Mouse (Mus musculus) MEL (cell line): ENCODE results near the gene Mri1. TPM values are rescaled to one million over a fixed set of nuclear protein-coding genes. Genes with fewer than 3 reads are reported as not detected.

ENCODE experiments used
- DNase-seq: peaks from one replicate; pipeline ENCODE4 v3.0.0; 2011; ENCODE audit warnings: low read depth, low spot score
- H3K27ac ChIP-seq: 2 replicates; pipeline ENCODE4 v1.5.1; 2012; ENCODE audit warnings: low read depth, mild to moderate bottlenecking, control low read depth, low read length, moderate library complexity; ENCODE audit not compliant: control insufficient read depth
- H3K27me3 ChIP-seq, 2 experiments: fragments of 150-350 bp in 1 of 2; sonication (generic) in 1 of 2; 2 replicates each; pipeline ENCODE4 v1.6.1; 2012; ENCODE audit warnings: low read length in 2 of 2, mild to moderate bottlenecking in 2 of 2, improper control_type of control experiment in 1 of 2, moderate library complexity in 1 of 2; ENCODE audit not compliant: insufficient read depth in 2 of 2, control insufficient read depth in 1 of 2
- H3K36me3 ChIP-seq, 2 experiments: 2 replicates each; pipeline ENCODE4 v1.6.1; 2012 to 2014; ENCODE audit warnings: low read length in 2 of 2, improper control_type of control experiment in 1 of 2, inconsistent platforms in 1 of 2, mild to moderate bottlenecking in 1 of 2; ENCODE audit not compliant: insufficient read depth in 2 of 2, control insufficient read depth in 1 of 2
- H3K4me1 ChIP-seq, 2 experiments: fragments of 150-350 bp in 1 of 2; sonication (generic) in 1 of 2; 2 replicates each; pipeline ENCODE4 v1.6.1; 2012; ENCODE audit warnings: low read length in 2 of 2, improper control_type of control experiment in 1 of 2, mild to moderate bottlenecking in 1 of 2; ENCODE audit not compliant: insufficient read depth in 2 of 2, control insufficient read depth in 1 of 2
- H3K4me3 ChIP-seq, 2 experiments: fragments of 150-350 bp in 1 of 2; sonication (generic) in 1 of 2; 2 replicates each; pipeline ENCODE4 v1.5.1; 2012; ENCODE audit warnings: low read depth in 2 of 2, low read length in 2 of 2, mild to moderate bottlenecking in 2 of 2, moderate library complexity in 2 of 2, control low read depth in 1 of 2, improper control_type of control experiment in 1 of 2; ENCODE audit not compliant: control insufficient read depth in 1 of 2, insufficient read depth in 1 of 2
- H3K79me2 ChIP-seq: 2 replicates; pipeline ENCODE4 v1.6.1; 2012; ENCODE audit warnings: mild to moderate bottlenecking, low read length, moderate library complexity; ENCODE audit not compliant: control insufficient read depth, poor library complexity, insufficient read depth
- H3K9ac ChIP-seq: 2 replicates; pipeline ENCODE4 v1.6.1; 2012; ENCODE audit warnings: low read depth, mild to moderate bottlenecking, control low read depth, low read length, moderate library complexity; ENCODE audit not compliant: control insufficient read depth, poor library complexity, severe bottlenecking
- H3K9me3 ChIP-seq: fragments of 150-350 bp; sonication (generic); replicated peaks from 2 replicates; pipeline ENCODE4 v1.6.1; 2012; ENCODE audit warnings: mild to moderate bottlenecking, low read length, improper control_type of control experiment, moderate library complexity; ENCODE audit not compliant: insufficient read depth
- BHLHE40 ChIP-seq: IDR thresholded peaks from 2 replicates; pipeline ENCODE4 v1.6.1; 2012; ENCODE audit warnings: low read depth, mild to moderate bottlenecking, inconsistent platforms, low read length, improper control_type of control experiment, borderline replicate concordance
- CHD1 ChIP-seq: IDR thresholded peaks from 2 replicates; pipeline ENCODE4 v1.6.1; 2012; ENCODE audit warnings: low read depth, mild to moderate bottlenecking, inconsistent platforms, low read length, improper control_type of control experiment
- CHD2 ChIP-seq: IDR thresholded peaks from 2 replicates; pipeline ENCODE4 v1.6.1; 2011; ENCODE audit warnings: low read length, improper control_type of control experiment
- CTCF ChIP-seq, 3 experiments: IDR thresholded peaks in 2 of 3; conservative IDR thresholded peaks in 1 of 3; 2 replicates each; pipeline ENCODE4 v1.5.1; 2011 to 2012; ENCODE audit warnings: low read length in 3 of 3, low read depth in 2 of 3, mild to moderate bottlenecking in 2 of 3, improper control_type of control experiment in 1 of 3, inconsistent platforms in 1 of 3, mixed read lengths in 1 of 3, moderate library complexity in 1 of 3; ENCODE audit not compliant: control insufficient read depth in 1 of 3, insufficient read depth in 1 of 3, poor library complexity in 1 of 3, severe bottlenecking in 1 of 3
- E2F4 ChIP-seq: IDR thresholded peaks from 2 replicates; pipeline ENCODE4 v1.6.1; 2011; ENCODE audit warnings: low read depth, low read length, improper control_type of control experiment, borderline replicate concordance
- ELF1 ChIP-seq: IDR thresholded peaks from 2 replicates; pipeline ENCODE4 v1.6.1; 2014; ENCODE audit warnings: low read depth, mild to moderate bottlenecking, inconsistent platforms, low read length, improper control_type of control experiment, moderate library complexity
- EP300 ChIP-seq, 2 experiments: IDR thresholded peaks; 2 replicates each; pipeline ENCODE4 v1.6.1; 2011; ENCODE audit warnings: improper control_type of control experiment in 2 of 2, low read length in 2 of 2, low read depth in 1 of 2, mild to moderate bottlenecking in 1 of 2
- ETS1 ChIP-seq: IDR thresholded peaks from 2 replicates; pipeline ENCODE4 v1.6.1; 2012; ENCODE audit warnings: low read depth, mild to moderate bottlenecking, inconsistent platforms, low read length, improper control_type of control experiment, moderate library complexity
- GABPA ChIP-seq: IDR thresholded peaks from 2 replicates; pipeline ENCODE4 v1.6.1; 2012; ENCODE audit warnings: low read depth, mild to moderate bottlenecking, inconsistent platforms, low read length, improper control_type of control experiment, moderate library complexity
- HCFC1 ChIP-seq: IDR thresholded peaks from 2 replicates; pipeline ENCODE4 v1.6.1; 2012; ENCODE audit warnings: low read depth, mild to moderate bottlenecking, inconsistent platforms, low read length, improper control_type of control experiment, moderate library complexity
- JUND ChIP-seq: IDR thresholded peaks from 2 replicates; pipeline ENCODE4 v1.6.1; 2011; ENCODE audit warnings: low read depth, mild to moderate bottlenecking, improper control_type of control experiment, low read length
- KAT2A ChIP-seq: conservative IDR thresholded peaks from 2 replicates; pipeline ENCODE4 v1.6.1; 2012; ENCODE audit warnings: low read depth, low read length, improper control_type of control experiment, inconsistent platforms
- MEF2A ChIP-seq: IDR thresholded peaks from 2 replicates; pipeline ENCODE4 v1.6.1; 2014; ENCODE audit warnings: low read depth, mild to moderate bottlenecking, inconsistent platforms, low read length, improper control_type of control experiment; ENCODE audit not compliant: poor library complexity, insufficient replicate concordance, severe bottlenecking; ENCODE audit errors: extremely low read depth
- MXI1 ChIP-seq: IDR thresholded peaks from 2 replicates; pipeline ENCODE4 v1.6.1; 2011; ENCODE audit warnings: mild to moderate bottlenecking, low read depth, low read length, improper control_type of control experiment
- MYB ChIP-seq: IDR thresholded peaks from 2 replicates; pipeline ENCODE4 v1.6.1; 2011; ENCODE audit warnings: mild to moderate bottlenecking, low read depth, low read length, improper control_type of control experiment
- MYC ChIP-seq: IDR thresholded peaks from 2 replicates; pipeline ENCODE4 v1.6.1; 2011; ENCODE audit warnings: low read depth, mild to moderate bottlenecking, low read length, improper control_type of control experiment, moderate library complexity
- POLR2A ChIP-seq, 2 experiments: IDR thresholded peaks; 2 replicates each; pipeline ENCODE4 v1.6.1; 2011 to 2012; ENCODE audit warnings: low read length in 2 of 2, mild to moderate bottlenecking in 2 of 2, control low read depth in 1 of 2, improper control_type of control experiment in 1 of 2, low read depth in 1 of 2, moderate library complexity in 1 of 2; ENCODE audit not compliant: control insufficient read depth in 1 of 2, insufficient read depth in 1 of 2, poor library complexity in 1 of 2
- RAD21 ChIP-seq: IDR thresholded peaks from 2 replicates; pipeline ENCODE4 v1.6.1; 2011; ENCODE audit warnings: mild to moderate bottlenecking, low read depth, low read length, improper control_type of control experiment
- RCOR1 ChIP-seq: IDR thresholded peaks from 2 replicates; pipeline ENCODE4 v1.6.1; 2012; ENCODE audit warnings: low read depth, mild to moderate bottlenecking, inconsistent platforms, low read length, improper control_type of control experiment
- SIN3A ChIP-seq: IDR thresholded peaks from 2 replicates; pipeline ENCODE4 v1.6.1; 2012; ENCODE audit warnings: low read length, improper control_type of control experiment, inconsistent platforms
- SMC3 ChIP-seq: IDR thresholded peaks from 2 replicates; pipeline ENCODE4 v1.6.1; 2011; ENCODE audit warnings: low read depth, low read length, improper control_type of control experiment
- UBTF ChIP-seq: IDR thresholded peaks from 2 replicates; pipeline ENCODE4 v1.6.1; 2012; ENCODE audit warnings: low read depth, mild to moderate bottlenecking, inconsistent platforms, low read length, improper control_type of control experiment, moderate library complexity, borderline replicate concordance; ENCODE audit not compliant: insufficient read depth
- USF2 ChIP-seq, 2 experiments: IDR thresholded peaks; 2 replicates each; pipeline ENCODE4 v1.6.1; 2011 to 2012; ENCODE audit warnings: improper control_type of control experiment in 2 of 2, low read length in 2 of 2, borderline replicate concordance in 1 of 2, inconsistent platforms in 1 of 2, low read depth in 1 of 2, mild to moderate bottlenecking in 1 of 2; ENCODE audit not compliant: insufficient read depth in 1 of 2
- ZC3H11A ChIP-seq: IDR thresholded peaks from 2 replicates; pipeline ENCODE4 v1.6.1; 2012; ENCODE audit warnings: low read depth, mild to moderate bottlenecking, inconsistent platforms, low read length, improper control_type of control experiment
- ZMIZ1 ChIP-seq: IDR thresholded peaks from 2 replicates; pipeline ENCODE4 v1.6.1; 2012; ENCODE audit warnings: low read depth, mild to moderate bottlenecking, inconsistent platforms, low read length, improper control_type of control experiment, moderate library complexity
- polyA plus RNA-seq, 2 experiments: library from polyadenylated mRNA; stranded (reverse) in 1 of 2; unstranded in 1 of 2; fragments of >175 nt in 1 of 2; fragments of >200 nt in 1 of 2; gene quantifications; 2 replicates each; pipeline versions ENCODE4 v1.2.1 to v1.2.4; 2012; ENCODE audit warnings: low replicate concordance in 2 of 2, low read depth in 1 of 2; ENCODE audit not compliant: insufficient read length in 2 of 2, insufficient read depth in 1 of 2, missing spikeins in 1 of 2
- total RNA-seq: library from RNA; depleted of rRNA; stranded (reverse); fragments of 300-350 nt; gene quantifications from 2 replicates; pipeline ENCODE4 v1.2.3, GENCODE M21; 2012

Gene Mri1
- total and polyA plus RNA-seq, 3 experiments, result 27.8 to 43.2 TPM; not detected in 1

DNA sequence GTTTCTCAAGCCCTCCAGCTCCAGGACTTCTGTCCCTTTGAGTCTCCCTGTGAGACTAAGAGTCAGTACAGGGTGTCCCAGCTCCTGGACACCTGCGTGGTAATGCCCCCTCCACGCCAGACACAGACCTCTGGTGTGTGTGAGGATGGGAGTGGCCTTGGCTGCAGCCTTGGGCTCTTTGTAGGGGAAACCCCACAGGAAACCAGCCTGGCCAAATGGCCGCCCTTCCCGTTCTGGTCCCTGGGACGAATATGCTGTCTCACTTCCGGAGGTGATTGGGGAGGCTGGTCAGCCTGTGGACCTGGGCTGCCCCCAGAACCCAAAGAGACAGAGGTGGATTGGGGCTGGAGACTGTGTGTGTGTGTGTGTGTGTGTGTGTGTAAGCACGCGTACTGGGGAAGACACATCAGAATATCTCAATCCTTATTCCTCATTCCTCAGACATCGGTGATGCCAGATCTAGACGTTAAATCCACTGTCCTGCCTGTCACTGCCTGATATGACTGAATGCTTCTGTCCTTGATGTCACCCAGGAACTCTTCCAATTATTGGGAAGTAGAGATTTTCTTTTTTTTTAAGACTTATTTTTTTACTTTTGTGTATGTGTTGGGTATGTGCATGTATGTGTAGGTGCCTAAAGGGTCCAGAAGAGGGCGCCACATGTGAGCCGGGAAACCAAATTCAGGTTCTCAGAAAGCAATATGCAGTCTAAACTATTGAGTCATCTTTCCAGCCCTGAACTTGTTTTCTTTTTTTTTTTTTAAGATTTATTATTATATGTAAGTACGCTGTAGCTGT is 53.0 kb downstream of the Mri1 start:
- H3K27ac ChIP-seq, result peak overlapping the region; percentile 45
- peak overlapping the region; percentile 68 for H3K9ac ChIP-seq
- peaks cover 0 to 26% of the 10 kb centered on the region in 2 experiments for H3K4me1 ChIP-seq
- peaks cover 0 to 8% of the 10 kb centered on the region in 2 experiments; a peak in 1 of 4 replicates for H3K36me3 ChIP-seq
- H3K27me3 ChIP-seq, result no peaks in the 10 kb centered on the region
- TF ChIP-seq SMC3 (peak; percentile 12; the same call in 1 of the 2 replicates), CTCF (IDR thresholded peaks at IDR 0.05 in 2 of 3, conservative IDR thresholded peaks at IDR 0.05 in 1 of 3; ENCODE audit: control insufficient read depth in 1 of 3, insufficient read depth in 1 of 3, low read depth in 2 of 3, low read length in 3 of 3, poor library complexity in 1 of 3, severe bottlenecking in 1 of 3) (peak; percentile 42 to 58 (median 48)), MXI1 (0 out of 2 replicates have a peak, but pooled peaks have one; percentile 48), SIN3A (peak; percentile 5; the same call in 1 of the 2 replicates), MYC (no peak)
- peak overlapping the region; percentile 58 to 72 for H3K4me3 ChIP-seq
- DNase-seq, result peak; percentile 75
- no peaks in the 10 kb centered on the region for H3K9me3 ChIP-seq
- H3K79me2 ChIP-seq, result peaks cover 4% of the 10 kb centered on the region; the same call in 1 of the 2 replicates

DNA sequence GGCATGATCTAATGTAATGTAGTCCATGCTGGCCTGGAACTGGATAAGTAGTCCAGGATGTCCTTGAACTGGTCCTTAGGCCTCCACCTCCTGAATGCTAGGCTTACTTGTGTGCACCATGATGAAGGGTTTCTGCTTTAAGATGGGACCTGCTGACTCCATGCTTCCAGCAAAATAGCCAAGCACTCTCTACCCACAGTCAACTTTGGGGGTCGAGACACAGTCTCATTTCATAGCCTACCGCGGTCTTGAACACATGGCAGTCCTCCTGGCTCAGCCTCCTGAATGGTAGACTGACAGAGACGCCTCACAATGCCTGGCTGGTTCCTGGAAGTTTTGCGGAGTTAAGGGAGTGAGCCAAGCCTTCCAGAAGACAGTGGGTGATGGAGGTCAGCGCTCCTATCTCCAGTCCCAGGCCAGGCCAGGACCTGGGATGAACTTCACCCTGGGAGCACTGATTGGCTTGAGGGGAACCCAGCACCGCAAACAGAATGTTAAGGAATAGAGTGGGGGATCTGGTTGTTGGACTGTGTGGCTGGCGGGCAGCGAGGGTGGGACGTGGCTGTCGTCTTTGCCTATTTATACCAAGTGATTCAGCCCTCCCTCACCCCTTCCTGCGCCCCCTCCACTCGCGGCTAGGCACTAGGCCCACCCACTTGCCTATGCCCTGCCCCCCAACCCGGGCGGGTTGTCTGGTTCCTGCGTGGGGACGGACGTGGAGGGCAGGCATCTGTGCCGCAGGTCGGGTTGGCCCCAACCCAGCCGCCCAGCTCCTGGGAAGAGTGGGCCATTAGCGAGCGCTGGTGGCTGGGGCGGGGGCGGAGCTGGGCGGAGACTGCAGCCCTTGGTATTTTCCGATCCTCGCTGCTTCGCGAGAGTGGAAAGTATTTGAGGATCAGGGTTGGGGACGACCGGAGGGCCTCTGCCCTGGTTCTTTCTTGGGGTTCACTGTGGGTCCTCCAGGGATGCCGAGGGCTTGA is 53.9 kb downstream of the Mri1 start:
- Histone ChIP-seq H3K9me3 (no peaks in the 10 kb centered on the region), H3K4me3 (peak overlapping the region; percentile 58 to 72), H3K9ac (peak overlapping the region; percentile 68), H3K27ac (peak overlapping the region; percentile 45), H3K79me2 (peaks cover 4% of the 10 kb centered on the region; the same call in 1 of the 2 replicates), H3K27me3 (no peaks in the 10 kb centered on the region), H3K4me1 (peaks cover 0 to 32% of the 10 kb centered on the region in 2 experiments), H3K36me3 (peaks cover 0 to 8% of the 10 kb centered on the region in 2 experiments; a peak in 1 of 4 replicates)
- DNase-seq, result peak; percentile 80
- TF ChIP-seq BHLHE40, result no peak
- no peak for TF ChIP-seq CHD2
- no peak for TF ChIP-seq RAD21
- 0 out of 2 replicates have a peak, but pooled peaks have one; percentile 69 for TF ChIP-seq UBTF
- 0 out of 2 replicates have a peak, but pooled peaks have one; percentile 11 for TF ChIP-seq MXI1
- 0 out of 2 replicates have a peak, but pooled peaks have one; percentile 39 for TF ChIP-seq SIN3A
- TF ChIP-seq CHD1, result no peak
- no peak for TF ChIP-seq USF2 (IDR thresholded peaks at IDR 0.05; ENCODE audit: borderline replicate concordance in 1 of 2, insufficient read depth in 1 of 2, low read depth in 1 of 2, low read length in 2 of 2)
- TF ChIP-seq EP300 (IDR thresholded peaks at IDR 0.05; ENCODE audit: low read depth in 1 of 2, low read length in 2 of 2), result no peak
- TF ChIP-seq ZMIZ1, result no peak
- TF ChIP-seq KAT2A, result no peak
- no peak for TF ChIP-seq MYC
- TF ChIP-seq JUND, result no peak
- TF ChIP-seq ZC3H11A, result no peak
- no peak for TF ChIP-seq GABPA
- TF ChIP-seq SMC3, result no peak
- 0 out of 2 replicates have a peak, but pooled peaks have one; percentile 34 for TF ChIP-seq RCOR1
- no peak for TF ChIP-seq ELF1
- no peak for TF ChIP-seq E2F4
- no peak for TF ChIP-seq HCFC1
- peak; percentile 51 to 59; a peak in 2 of 4 replicates for TF ChIP-seq POLR2A (IDR thresholded peaks at IDR 0.05; ENCODE audit: control insufficient read depth in 1 of 2, insufficient read depth in 1 of 2, low read depth in 1 of 2, low read length in 2 of 2, poor library complexity in 1 of 2)
- TF ChIP-seq MEF2A, result no peak
- peak; percentile 28; the same call in 1 of the 2 replicates for TF ChIP-seq ETS1
- TF ChIP-seq MYB, result no peak
